Mouse (Mus musculus) small intestine, adult 2 months (tissue): ENCODE data around the gene Cryge.

Source experiments
- CTCF ChIP-seq: fragments of 200-500 bp; IDR thresholded peaks from 2 replicates; pipeline ENCODE4 v1.5.1; 2012; ENCODE audit warnings: low read depth, mild to moderate bottlenecking, control low read depth, inconsistent platforms, low read length, moderate library complexity, mixed read lengths; ENCODE audit not compliant: insufficient replicate concordance, insufficient read length; ENCODE audit errors: extremely low read depth
- POLR2A ChIP-seq: fragments of 200-500 bp; IDR thresholded peaks from 2 replicates; pipeline ENCODE4 v1.6.1; 2012; ENCODE audit warnings: low read depth, mild to moderate bottlenecking, control low read depth, inconsistent platforms, low read length, moderate library complexity

GRCm38 (mm10) chr1:65096953-65097352, 46.0 kb upstream of the Cryge start:
- TF ChIP-seq CTCF: no peak
- no peak for TF ChIP-seq POLR2A
